Mouse (Mus musculus): ENCODE results near the gene Stk31. TPM values are rescaled to one million over a fixed set of nuclear protein-coding genes. Genes with fewer than 3 reads are reported as not detected.

Stk31 gene
- under 1 TPM in 1 of 2 experiments, not detected in 1; 0.33 TPM for total RNA-seq (2023)

GRCm38 (mm10) chr6:49395316-49395715, at the start of gene Stk31:
Stk31 (plus strand) TSS chr6:49395604.

DNA sequence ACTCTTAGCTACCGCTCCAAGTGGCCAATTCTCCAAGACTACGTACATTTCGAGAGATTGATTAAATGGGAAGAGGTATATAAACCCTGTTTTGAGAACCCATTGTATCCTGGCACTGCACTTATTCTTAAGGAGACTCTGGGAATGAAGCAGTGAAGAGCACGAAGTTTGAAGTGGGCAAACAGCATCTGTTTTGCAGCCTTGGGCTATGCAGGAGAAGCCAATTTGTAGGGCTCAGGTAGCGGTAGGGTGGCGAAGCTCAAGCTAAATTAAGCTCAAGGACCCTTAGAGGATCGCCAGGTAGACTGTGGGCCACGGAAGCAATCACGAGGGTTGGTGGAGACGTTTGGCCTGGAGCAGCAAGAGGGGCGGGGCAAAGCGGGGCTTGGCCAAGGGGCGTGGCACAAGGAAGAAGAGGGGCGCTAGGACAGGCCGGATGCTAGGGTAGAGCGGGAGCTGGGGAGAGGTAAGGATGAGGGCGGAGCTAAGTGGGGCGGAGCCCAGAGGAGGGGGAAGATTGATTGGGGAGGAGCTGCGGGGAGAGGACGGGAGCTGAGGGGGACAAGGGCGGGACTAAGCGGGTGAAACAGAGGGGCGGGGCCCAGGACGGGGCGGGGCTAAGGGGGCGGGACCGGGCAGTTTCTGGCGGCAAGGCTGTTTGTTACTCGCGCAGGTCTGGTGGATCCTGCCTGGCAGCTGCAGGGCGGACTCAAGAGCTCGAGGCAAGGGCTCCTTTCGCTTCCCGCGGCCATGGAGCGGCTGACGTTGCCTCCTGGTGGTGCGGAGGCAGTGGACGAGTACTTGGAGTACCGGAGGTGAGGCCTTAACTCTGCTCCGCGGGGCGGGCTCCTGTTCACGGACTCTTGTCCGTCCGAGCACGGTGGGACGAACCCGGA, 28.0 kb upstream of the Stk31 start, which contains the start of gene Fam221a:
Gene Fam221a, plus strand, starts transcription at position 581 of the 896 bp plus-strand sequence.

Other genes starting within 250 kb of the Stk31 start
- gene Igf2bp3, start 180.6 kb upstream of the Stk31 start, total RNA-seq (2023) = under 1 TPM; 0.10 to 0.36 TPM
- gene Tra2a, start 131.6 kb upstream of the Stk31 start, total RNA-seq (2023) = 100 to 1,000 TPM; 157 TPM
- gene Ccdc126, start 76.3 kb upstream of the Stk31 start, total RNA-seq (2023) = 1 to 10 TPM; 3.6 to 4.9 TPM
- gene Fam221a, start 27.9 kb upstream of the Stk31 start, total RNA-seq (2023) = 1 to 10 TPM in 1 of 2 experiments, under 1 TPM in 1; 0.36 to 1.6 TPM

Measured in monocyte, adult 59 days (primary cell).